Mouse (Mus musculus) MEL (cell line): ENCODE results near the gene Gm10309. TPM values are rescaled to one million over a fixed set of nuclear protein-coding genes. Genes with fewer than 3 reads are reported as not detected.

Source experiments
- DNase-seq: peaks from one replicate; pipeline ENCODE4 v3.0.0; 2011; ENCODE audit warnings: low read depth, low spot score
- H3K27ac ChIP-seq: 2 replicates; pipeline ENCODE4 v1.5.1; 2012; ENCODE audit warnings: low read depth, mild to moderate bottlenecking, control low read depth, low read length, moderate library complexity; ENCODE audit not compliant: control insufficient read depth
- H3K27me3 ChIP-seq, 2 experiments: fragments of 150-350 bp in 1 of 2; sonication (generic) in 1 of 2; 2 replicates each; pipeline ENCODE4 v1.6.1; 2012; ENCODE audit warnings: low read length in 2 of 2, mild to moderate bottlenecking in 2 of 2, improper control_type of control experiment in 1 of 2, moderate library complexity in 1 of 2; ENCODE audit not compliant: insufficient read depth in 2 of 2, control insufficient read depth in 1 of 2
- H3K36me3 ChIP-seq, 2 experiments: 2 replicates each; pipeline ENCODE4 v1.6.1; 2012 to 2014; ENCODE audit warnings: low read length in 2 of 2, improper control_type of control experiment in 1 of 2, inconsistent platforms in 1 of 2, mild to moderate bottlenecking in 1 of 2; ENCODE audit not compliant: insufficient read depth in 2 of 2, control insufficient read depth in 1 of 2
- H3K4me1 ChIP-seq, 2 experiments: fragments of 150-350 bp in 1 of 2; sonication (generic) in 1 of 2; 2 replicates each; pipeline ENCODE4 v1.6.1; 2012; ENCODE audit warnings: low read length in 2 of 2, improper control_type of control experiment in 1 of 2, mild to moderate bottlenecking in 1 of 2; ENCODE audit not compliant: insufficient read depth in 2 of 2, control insufficient read depth in 1 of 2
- H3K4me3 ChIP-seq, 2 experiments: fragments of 150-350 bp in 1 of 2; sonication (generic) in 1 of 2; 2 replicates each; pipeline ENCODE4 v1.5.1; 2012; ENCODE audit warnings: low read depth in 2 of 2, low read length in 2 of 2, mild to moderate bottlenecking in 2 of 2, moderate library complexity in 2 of 2, control low read depth in 1 of 2, improper control_type of control experiment in 1 of 2; ENCODE audit not compliant: control insufficient read depth in 1 of 2, insufficient read depth in 1 of 2
- H3K79me2 ChIP-seq: 2 replicates; pipeline ENCODE4 v1.6.1; 2012; ENCODE audit warnings: mild to moderate bottlenecking, low read length, moderate library complexity; ENCODE audit not compliant: control insufficient read depth, poor library complexity, insufficient read depth
- H3K9ac ChIP-seq: 2 replicates; pipeline ENCODE4 v1.6.1; 2012; ENCODE audit warnings: low read depth, mild to moderate bottlenecking, control low read depth, low read length, moderate library complexity; ENCODE audit not compliant: control insufficient read depth, poor library complexity, severe bottlenecking
- H3K9me3 ChIP-seq: fragments of 150-350 bp; sonication (generic); replicated peaks from 2 replicates; pipeline ENCODE4 v1.6.1; 2012; ENCODE audit warnings: mild to moderate bottlenecking, low read length, improper control_type of control experiment, moderate library complexity; ENCODE audit not compliant: insufficient read depth
- CTCF ChIP-seq, 3 experiments: IDR thresholded peaks in 2 of 3; conservative IDR thresholded peaks in 1 of 3; 2 replicates each; pipeline ENCODE4 v1.5.1; 2011 to 2012; ENCODE audit warnings: low read length in 3 of 3, low read depth in 2 of 3, mild to moderate bottlenecking in 2 of 3, improper control_type of control experiment in 1 of 3, inconsistent platforms in 1 of 3, mixed read lengths in 1 of 3, moderate library complexity in 1 of 3; ENCODE audit not compliant: control insufficient read depth in 1 of 3, insufficient read depth in 1 of 3, poor library complexity in 1 of 3, severe bottlenecking in 1 of 3
- ELF1 ChIP-seq: IDR thresholded peaks from 2 replicates; pipeline ENCODE4 v1.6.1; 2014; ENCODE audit warnings: low read depth, mild to moderate bottlenecking, inconsistent platforms, low read length, improper control_type of control experiment, moderate library complexity
- EP300 ChIP-seq, 2 experiments: IDR thresholded peaks; 2 replicates each; pipeline ENCODE4 v1.6.1; 2011; ENCODE audit warnings: improper control_type of control experiment in 2 of 2, low read length in 2 of 2, low read depth in 1 of 2, mild to moderate bottlenecking in 1 of 2
- ETS1 ChIP-seq: IDR thresholded peaks from 2 replicates; pipeline ENCODE4 v1.6.1; 2012; ENCODE audit warnings: low read depth, mild to moderate bottlenecking, inconsistent platforms, low read length, improper control_type of control experiment, moderate library complexity
- GATA1 ChIP-seq: IDR thresholded peaks from 2 replicates; pipeline ENCODE4 v1.6.1; 2011; ENCODE audit warnings: low read depth, low read length, improper control_type of control experiment
- HCFC1 ChIP-seq: IDR thresholded peaks from 2 replicates; pipeline ENCODE4 v1.6.1; 2012; ENCODE audit warnings: low read depth, mild to moderate bottlenecking, inconsistent platforms, low read length, improper control_type of control experiment, moderate library complexity
- JUND ChIP-seq: IDR thresholded peaks from 2 replicates; pipeline ENCODE4 v1.6.1; 2011; ENCODE audit warnings: low read depth, mild to moderate bottlenecking, improper control_type of control experiment, low read length
- MAFK ChIP-seq: IDR thresholded peaks from 2 replicates; pipeline ENCODE4 v1.6.1; 2011; ENCODE audit warnings: low read depth, mild to moderate bottlenecking, low read length, improper control_type of control experiment, borderline replicate concordance
- MAX ChIP-seq: IDR thresholded peaks from 2 replicates; pipeline ENCODE4 v1.6.1; 2011; ENCODE audit warnings: low read length, improper control_type of control experiment
- MEF2A ChIP-seq: IDR thresholded peaks from 2 replicates; pipeline ENCODE4 v1.6.1; 2014; ENCODE audit warnings: low read depth, mild to moderate bottlenecking, inconsistent platforms, low read length, improper control_type of control experiment; ENCODE audit not compliant: poor library complexity, insufficient replicate concordance, severe bottlenecking; ENCODE audit errors: extremely low read depth
- MYB ChIP-seq: IDR thresholded peaks from 2 replicates; pipeline ENCODE4 v1.6.1; 2011; ENCODE audit warnings: mild to moderate bottlenecking, low read depth, low read length, improper control_type of control experiment
- NELFE ChIP-seq: IDR thresholded peaks from 2 replicates; pipeline ENCODE4 v1.6.1; 2011; ENCODE audit warnings: low read depth, low read length, improper control_type of control experiment
- NRF1 ChIP-seq: IDR thresholded peaks from 2 replicates; pipeline ENCODE4 v1.6.1; 2014; ENCODE audit warnings: low read depth, mild to moderate bottlenecking, inconsistent platforms, low read length, improper control_type of control experiment, moderate library complexity; ENCODE audit not compliant: poor library complexity, insufficient read depth, severe bottlenecking
- POLR2AphosphoS2 ChIP-seq: IDR thresholded peaks from 2 replicates; pipeline ENCODE4 v1.6.1; 2011; ENCODE audit warnings: low read length, improper control_type of control experiment
- RAD21 ChIP-seq: IDR thresholded peaks from 2 replicates; pipeline ENCODE4 v1.6.1; 2011; ENCODE audit warnings: mild to moderate bottlenecking, low read depth, low read length, improper control_type of control experiment
- TBP ChIP-seq: IDR thresholded peaks from 2 replicates; pipeline ENCODE4 v1.8.0; 2011; ENCODE audit warnings: low read depth, low read length, improper control_type of control experiment
- TCF12 ChIP-seq: IDR thresholded peaks from 2 replicates; pipeline ENCODE4 v1.6.1; 2014; ENCODE audit warnings: low read depth, mild to moderate bottlenecking, inconsistent platforms, low read length, improper control_type of control experiment, moderate library complexity
- USF1 ChIP-seq: IDR thresholded peaks from 2 replicates; pipeline ENCODE4 v1.6.1; 2014; ENCODE audit warnings: low read depth, mild to moderate bottlenecking, inconsistent platforms, low read length, improper control_type of control experiment, moderate library complexity
- ZMIZ1 ChIP-seq: IDR thresholded peaks from 2 replicates; pipeline ENCODE4 v1.6.1; 2012; ENCODE audit warnings: low read depth, mild to moderate bottlenecking, inconsistent platforms, low read length, improper control_type of control experiment, moderate library complexity
- ZNF384 ChIP-seq: IDR thresholded peaks from 2 replicates; pipeline ENCODE4 v1.6.1; 2012; ENCODE audit warnings: low read depth, mild to moderate bottlenecking, inconsistent platforms, low read length, improper control_type of control experiment
- polyA plus RNA-seq, 2 experiments: library from polyadenylated mRNA; stranded (reverse) in 1 of 2; unstranded in 1 of 2; fragments of >175 nt in 1 of 2; fragments of >200 nt in 1 of 2; gene quantifications; 2 replicates each; pipeline versions ENCODE4 v1.2.1 to v1.2.4; 2012; ENCODE audit warnings: low replicate concordance in 2 of 2, low read depth in 1 of 2; ENCODE audit not compliant: insufficient read length in 2 of 2, insufficient read depth in 1 of 2, missing spikeins in 1 of 2
- total RNA-seq: library from RNA; depleted of rRNA; stranded (reverse); fragments of 300-350 nt; gene quantifications from 2 replicates; pipeline ENCODE4 v1.2.3, GENCODE M21; 2012

Gene Gm10309
- total and polyA plus RNA-seq, 3 experiments = 0.06 TPM; not detected in 2

GRCm38 (mm10) chr17:86518604-86519003 is 13.6 kb upstream of the Gm10309 start:
- H3K4me1 ChIP-seq = no peaks in the 10 kb centered on the region
- no peaks in the 10 kb centered on the region for H3K79me2 ChIP-seq
- H3K36me3 ChIP-seq = no peaks in the 10 kb centered on the region
- H3K27me3 ChIP-seq = no peaks in the 10 kb centered on the region
- no peak overlapping the region for H3K27ac ChIP-seq
- no peaks in the 10 kb centered on the region for H3K9me3 ChIP-seq
- DNase-seq = no peak
- no peak overlapping the region for H3K4me3 ChIP-seq
- TF ChIP-seq NRF1 (no peak), ZNF384 (no peak), RAD21 (peak; percentile 12), USF1 (no peak), MYB (no peak), CTCF (IDR thresholded peaks at IDR 0.05 in 2 of 3, conservative IDR thresholded peaks at IDR 0.05 in 1 of 3; ENCODE audit: control insufficient read depth in 1 of 3, insufficient read depth in 1 of 3, low read depth in 2 of 3, low read length in 3 of 3, poor library complexity in 1 of 3, severe bottlenecking in 1 of 3) (peak in 2 of 3 experiments; percentile 20 to 34; a peak in 2 of 6 replicates), JUND (no peak), GATA1 (no peak), ZMIZ1 (no peak), TBP (no peak), TCF12 (no peak), ELF1 (no peak), POLR2AphosphoS2 (no peak), HCFC1 (no peak), MAX (no peak), ETS1 (no peak), EP300 (IDR thresholded peaks at IDR 0.05; ENCODE audit: low read depth in 1 of 2, low read length in 2 of 2) (no peak), NELFE (no peak)
- H3K9ac ChIP-seq = no peak overlapping the region

DNA sequence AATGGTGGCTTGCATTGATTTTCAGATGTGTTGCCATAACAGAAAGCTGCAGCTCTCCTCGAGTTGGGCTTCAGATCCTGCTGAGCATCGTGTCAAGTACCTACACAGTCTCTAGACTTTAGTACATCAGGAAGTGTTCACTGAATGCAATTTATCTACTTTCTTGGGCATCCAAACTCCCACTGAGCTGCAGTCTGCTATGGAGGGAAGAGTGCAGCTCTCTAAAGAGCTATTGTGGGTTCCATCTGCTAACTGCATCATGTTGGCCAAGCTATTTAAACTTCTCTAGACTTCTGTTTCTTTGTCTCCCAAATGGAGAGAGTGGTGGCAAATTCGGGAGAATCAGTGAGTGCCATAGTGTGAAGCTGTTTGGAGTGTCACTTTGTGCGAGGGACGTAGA is 11.6 kb upstream of the Gm10309 start:
- TF ChIP-seq TBP (no peak), ELF1 (no peak), NELFE (no peak), MEF2A (no peak), MAFK (no peak)
- Histone ChIP-seq H3K9ac (no peak overlapping the region), H3K27ac (no peak overlapping the region), H3K4me3 (no peak overlapping the region), H3K36me3 (no peaks in the 10 kb centered on the region), H3K27me3 (no peaks in the 10 kb centered on the region), H3K79me2 (no peaks in the 10 kb centered on the region), H3K9me3 (no peaks in the 10 kb centered on the region), H3K4me1 (no peaks in the 10 kb centered on the region)
- no peak for DNase-seq
